Mouse (Mus musculus): ENCODE data around the gene Lix1l.

DNA sequence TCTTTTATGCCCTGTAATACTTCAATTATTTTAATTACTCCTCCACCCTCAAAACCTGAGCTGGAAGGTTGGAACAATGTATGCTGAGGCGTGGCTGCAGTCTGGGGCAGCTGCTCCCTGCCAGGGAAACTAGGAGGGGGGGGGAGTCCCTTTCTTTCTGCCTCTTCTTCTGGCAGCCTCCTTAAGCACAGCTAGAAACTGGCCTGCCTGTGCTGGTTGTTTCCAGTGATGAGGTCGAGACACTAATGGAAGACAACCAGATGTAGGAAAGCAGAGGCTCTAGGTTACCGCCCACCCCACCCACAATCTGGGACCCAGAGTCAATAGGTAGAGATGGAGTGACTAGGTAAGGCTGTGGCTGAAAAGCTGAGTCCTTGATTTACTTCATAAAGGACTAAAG, 74.7 kb downstream of the Lix1l start:
- TF ChIP-seq CTCF (conservative IDR thresholded peaks at IDR 0.05; ENCODE audit: low read length) (no peak), POU5F1 (IDR thresholded peaks at IDR 0.05; ENCODE audit: borderline replicate concordance, low read length) (no peak)

Data from E14TG2a.4 (cell line).